Mouse (Mus musculus): ENCODE results near the gene Ormdl3. TPM values are rescaled to one million over a fixed set of nuclear protein-coding genes. Genes with fewer than 3 reads are reported as not detected.

Gene Ormdl3
- polyA plus RNA-seq, 1 experiment from 2014 or later: 120 TPM

GRCm38 (mm10) chr11:98568326-98568725, 18.8 kb downstream of the Ormdl3 start:
- Histone ChIP-seq H3K27ac (no peak overlapping the region), H3K4me1 (no peaks in the 10 kb centered on the region), H3K27me3 (replicated peaks) (no peaks in the 10 kb centered on the region), H3K4me3 (no peak overlapping the region), H3K9ac (no peak overlapping the region), H3K9me3 (no peaks in the 10 kb centered on the region), H3K36me3 (replicated peaks) (no peaks in the 10 kb centered on the region), H3K4me2 (no peak overlapping the region)
- ATAC-seq (replicated peaks): no peak
- 92% methylated on average over 8 of the region's 8 CpGs for WGBS

DNA sequence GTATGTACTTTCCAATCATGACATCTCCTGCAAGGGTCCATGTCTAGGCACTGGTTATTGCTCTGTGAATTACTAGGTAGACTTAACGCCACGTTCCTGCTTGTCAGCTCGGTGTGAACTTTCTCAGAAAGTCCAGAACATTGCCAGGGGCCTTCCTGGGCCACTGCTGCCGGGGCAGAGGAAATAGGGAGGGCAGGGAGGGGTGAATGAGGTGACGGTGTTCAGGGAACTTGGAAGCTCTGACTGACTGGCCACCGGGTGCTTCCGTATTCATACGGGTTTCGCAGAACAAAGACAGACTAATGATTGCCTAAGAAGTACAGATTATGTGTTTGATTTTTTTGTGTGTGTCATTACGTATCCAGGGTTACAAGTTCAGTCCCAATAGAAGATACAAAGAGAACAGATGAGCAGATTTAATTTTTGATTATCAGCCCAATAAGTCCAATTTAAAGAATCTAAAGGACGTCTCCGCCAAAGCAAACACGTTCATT, 23.2 kb downstream of the Ormdl3 start:
- WGBS: 72% methylated on average over 13 of the region's 13 CpGs
- Histone ChIP-seq H3K4me1 (no peaks in the 10 kb centered on the region; the same call in 1 of the 2 replicates), H3K27me3 (replicated peaks) (no peaks in the 10 kb centered on the region), H3K9ac (no peak overlapping the region), H3K36me3 (replicated peaks) (no peaks in the 10 kb centered on the region), H3K4me3 (no peak overlapping the region), H3K9me3 (no peaks in the 10 kb centered on the region), H3K27ac (no peak overlapping the region), H3K4me2 (no peak overlapping the region)
- ATAC-seq (replicated peaks): no peak

GRCm38 (mm10) chr11:98563025-98563424, 24.1 kb downstream of the Ormdl3 start:
- no peak overlapping the region for H3K4me3 ChIP-seq
- no peaks in the 10 kb centered on the region for H3K36me3 ChIP-seq (replicated peaks)
- no peaks in the 10 kb centered on the region; the same call in 1 of the 2 replicates for H3K4me1 ChIP-seq
- 91% methylated on average over 3 of the region's 3 CpGs for WGBS
- no peaks in the 10 kb centered on the region for H3K27me3 ChIP-seq (replicated peaks)
- ATAC-seq (replicated peaks): no peak
- H3K4me2 ChIP-seq: no peak overlapping the region
- H3K27ac ChIP-seq: no peak overlapping the region
- no peaks in the 10 kb centered on the region for H3K9me3 ChIP-seq
- H3K9ac ChIP-seq: no peak overlapping the region

DNA sequence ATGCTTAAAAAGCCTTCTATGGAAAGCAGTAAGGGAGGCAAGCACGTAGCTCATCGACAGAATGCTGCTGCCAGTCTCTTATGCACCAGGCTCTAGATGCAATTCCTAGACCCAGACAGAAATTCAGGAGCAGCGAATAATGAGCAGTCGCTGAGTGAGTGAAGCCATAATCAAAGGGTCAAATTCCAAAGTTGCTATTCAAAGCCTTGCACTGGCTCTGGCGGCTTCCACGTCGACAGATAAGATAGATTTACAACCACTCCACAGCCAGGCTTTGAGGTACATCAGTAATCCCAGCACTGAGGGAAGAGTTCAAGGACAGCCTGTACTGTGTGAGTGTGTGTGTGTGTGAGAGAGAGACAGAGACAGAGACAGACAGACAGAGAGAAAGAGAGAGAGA, 26.2 kb downstream of the Ormdl3 start:
- Histone ChIP-seq H3K4me2 (no peak overlapping the region), H3K9me3 (no peaks in the 10 kb centered on the region), H3K27me3 (replicated peaks) (no peaks in the 10 kb centered on the region), H3K9ac (no peak overlapping the region), H3K36me3 (replicated peaks) (no peaks in the 10 kb centered on the region), H3K4me3 (no peak overlapping the region), H3K27ac (no peak overlapping the region), H3K4me1 (no peaks in the 10 kb centered on the region; the same call in 1 of the 2 replicates)
- no peak for ATAC-seq (replicated peaks)
- WGBS: 36% methylated on average over 7 of the region's 7 CpGs

DNA sequence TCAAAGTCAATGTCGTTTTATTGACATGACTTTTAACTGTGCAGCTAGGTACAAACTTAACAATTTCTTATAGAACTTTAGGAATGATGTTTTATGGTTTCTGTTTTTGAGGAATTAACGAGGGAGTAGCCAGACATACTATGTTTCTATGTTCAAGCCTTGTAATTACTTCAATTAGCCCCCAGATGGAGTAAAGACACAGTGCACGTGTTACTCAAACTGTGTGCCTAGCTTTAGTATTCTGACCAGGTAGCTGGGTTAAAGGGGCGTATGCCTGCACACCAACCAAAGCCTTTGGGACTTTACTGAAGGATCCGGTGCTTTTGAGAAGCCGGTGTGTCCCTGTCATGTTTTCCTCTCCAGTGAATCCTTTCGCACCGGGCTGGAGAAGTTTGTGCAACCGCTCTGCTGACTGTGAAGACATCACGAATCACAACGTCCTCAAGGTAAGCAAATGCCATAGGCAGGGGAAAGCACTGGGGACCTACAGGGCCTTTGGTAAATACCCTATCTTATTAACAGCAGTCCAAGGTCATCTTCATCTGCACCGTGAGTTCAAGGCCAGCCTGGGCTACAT, 32.0 kb downstream of the Ormdl3 start:
- no peaks in the 10 kb centered on the region for H3K36me3 ChIP-seq (replicated peaks)
- no peaks in the 10 kb centered on the region; the same call in 1 of the 2 replicates for H3K9me3 ChIP-seq
- H3K27ac ChIP-seq: no peak overlapping the region
- H3K4me2 ChIP-seq: no peak overlapping the region
- H3K4me1 ChIP-seq: peaks cover 11% of the 10 kb centered on the region
- H3K4me3 ChIP-seq: no peak overlapping the region
- no peak overlapping the region for H3K9ac ChIP-seq
- ATAC-seq (replicated peaks): no peak
- peaks cover 4% of the 10 kb centered on the region for H3K27me3 ChIP-seq (replicated peaks)
- WGBS: 62% methylated on average over 12 of the region's 12 CpGs

DNA sequence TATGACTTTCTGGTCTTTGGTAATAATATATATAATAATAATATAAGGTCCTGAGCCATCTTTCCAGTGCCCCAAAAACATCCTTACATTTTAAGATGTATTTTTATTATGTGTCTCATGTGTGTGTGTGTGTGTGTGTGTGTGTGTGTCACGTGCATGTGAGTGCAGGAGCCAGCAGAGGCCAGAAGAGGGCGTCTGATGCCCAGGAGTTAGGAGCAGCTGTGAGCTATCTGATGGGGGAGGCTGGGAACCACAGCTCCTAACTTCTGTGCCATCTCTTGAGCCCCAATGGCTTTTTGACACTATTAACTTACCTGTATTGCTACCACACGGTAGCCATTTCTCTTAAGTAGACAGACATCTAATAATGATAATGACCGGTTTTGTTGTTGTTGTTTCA, 33.2 kb downstream of the Ormdl3 start:
- Histone ChIP-seq H3K36me3 (replicated peaks) (no peaks in the 10 kb centered on the region), H3K4me3 (no peak overlapping the region), H3K4me2 (no peak overlapping the region), H3K9me3 (no peaks in the 10 kb centered on the region; the same call in 1 of the 2 replicates), H3K27me3 (replicated peaks) (peaks cover 16% of the 10 kb centered on the region), H3K4me1 (peaks cover 11% of the 10 kb centered on the region), H3K27ac (no peak overlapping the region), H3K9ac (no peak overlapping the region)
- ATAC-seq (replicated peaks): no peak
- 93% methylated on average over 4 of the region's 4 CpGs for WGBS

DNA sequence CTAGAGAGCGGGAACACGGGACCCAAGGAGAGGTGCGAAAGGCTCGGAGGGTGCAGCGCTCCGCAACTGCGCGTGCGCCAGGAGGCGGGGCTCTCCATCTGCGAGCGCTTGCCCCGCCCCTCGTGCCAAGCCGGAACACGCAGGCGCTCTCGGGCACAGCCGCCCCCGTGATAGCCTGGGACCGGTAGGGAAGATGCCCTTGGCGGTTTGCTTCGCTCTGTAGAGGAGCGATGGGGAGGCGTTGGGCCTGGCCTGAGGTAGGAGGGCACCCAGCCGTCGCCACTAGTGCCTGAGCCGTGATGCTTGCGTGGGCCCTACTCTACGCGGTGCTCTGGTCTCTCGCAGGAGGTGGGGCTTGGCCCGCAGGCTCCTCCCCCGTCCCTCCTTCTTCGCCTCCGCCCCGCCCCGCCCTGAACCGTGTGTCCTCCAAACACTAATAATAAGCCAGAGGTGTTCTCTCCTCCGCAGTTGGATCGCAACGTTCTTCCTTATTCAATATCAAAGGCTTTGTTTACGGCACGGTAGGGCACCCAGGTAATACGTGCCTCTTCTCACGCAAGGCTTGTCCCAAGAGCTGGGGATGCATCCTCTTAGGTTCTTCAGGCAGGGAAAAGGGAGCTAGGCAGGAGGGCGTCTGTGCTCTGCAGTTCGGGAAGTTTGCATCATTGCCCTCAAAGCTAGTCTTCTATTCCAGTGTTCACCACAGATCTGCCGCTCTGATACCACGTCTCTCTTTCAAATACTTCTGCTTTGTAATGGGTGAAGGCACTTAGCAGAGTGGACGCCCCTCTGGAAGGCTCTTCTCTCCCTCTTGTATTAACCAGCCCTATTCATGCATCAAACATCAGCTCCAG, 36.0 kb downstream of the Ormdl3 start, which contains the start of gene Zpbp2:
Gene Zpbp2 (plus strand): TSS at position 123 of the 854 bp plus-strand sequence.
- peak within 1 kb of the TSS; percentile 89 for H3K27ac ChIP-seq
- peaks cover 11% of the 10 kb centered on the region for H3K4me1 ChIP-seq
- no peaks in the 10 kb centered on the region for H3K36me3 ChIP-seq (replicated peaks)
- peak within 1 kb of the TSS; percentile 55 for H3K4me3 ChIP-seq
- H3K4me2 ChIP-seq: peak within 1 kb of the TSS; percentile 77
- under 1% methylated on average over 51 of the region's 51 CpGs for WGBS
- peak; percentile 97 for ATAC-seq (replicated peaks)
- H3K9me3 ChIP-seq: no peaks in the 10 kb centered on the region; the same call in 1 of the 2 replicates
- H3K9ac ChIP-seq: peak within 1 kb of the TSS; percentile 65
- H3K27me3 ChIP-seq (replicated peaks): peaks cover 42% of the 10 kb centered on the region

GRCm38 (mm10) chr11:98550311-98550974, 36.7 kb downstream of the Ormdl3 start:
- no peaks in the 10 kb centered on the region; the same call in 1 of the 2 replicates for H3K9me3 ChIP-seq
- peak overlapping the region; percentile 89; the same call in 1 of the 2 replicates for H3K27ac ChIP-seq
- no peaks in the 10 kb centered on the region for H3K36me3 ChIP-seq (replicated peaks)
- peak; percentile 10; the same call in 1 of the 2 replicates for ATAC-seq (replicated peaks)
- H3K4me3 ChIP-seq: peak overlapping the region; percentile 55
- WGBS: 21% methylated on average over 20 of the region's 20 CpGs
- H3K4me1 ChIP-seq: peaks cover 16% of the 10 kb centered on the region
- peak overlapping the region; percentile 65 for H3K9ac ChIP-seq
- H3K4me2 ChIP-seq: peak overlapping the region; percentile 77
- H3K27me3 ChIP-seq (replicated peaks): peaks cover 50% of the 10 kb centered on the region

DNA sequence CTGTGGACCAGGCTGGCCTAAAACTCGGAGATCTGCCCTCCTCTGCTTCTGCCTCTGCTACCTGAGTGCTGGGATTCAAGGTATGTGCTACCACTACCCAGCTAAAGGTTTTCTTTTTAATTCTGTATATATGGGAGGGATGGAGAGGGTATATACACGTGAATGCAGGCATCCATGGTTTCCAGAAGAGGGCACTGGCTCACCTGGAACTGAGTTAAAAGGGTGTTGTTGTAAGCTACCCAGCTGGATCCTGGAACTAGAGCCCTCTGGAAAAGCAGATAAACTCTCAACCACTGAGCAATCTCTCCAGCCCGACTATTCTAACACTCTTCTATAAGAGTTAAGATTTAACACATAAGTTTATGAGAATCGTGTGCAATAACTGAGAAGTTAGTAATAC, 37.8 kb downstream of the Ormdl3 start:
- 70% methylated on average over 4 of the region's 4 CpGs for WGBS
- Histone ChIP-seq H3K4me3 (no peak overlapping the region), H3K27me3 (replicated peaks) (peaks cover 59% of the 10 kb centered on the region)

GRCm38 (mm10) chr11:98547308-98547693, 39.9 kb downstream of the Ormdl3 start:
- Histone ChIP-seq H3K9ac (no peak overlapping the region), H3K4me1 (peaks cover 19% of the 10 kb centered on the region), H3K4me2 (no peak overlapping the region), H3K27ac (no peak overlapping the region), H3K4me3 (no peak overlapping the region), H3K9me3 (no peaks in the 10 kb centered on the region), H3K27me3 (replicated peaks) (peaks cover 68% of the 10 kb centered on the region), H3K36me3 (replicated peaks) (no peaks in the 10 kb centered on the region)
- ATAC-seq (replicated peaks): no peak
- 63% methylated on average over 3 of the region's 3 CpGs for WGBS

More for the DNA sequence above, 37.8 kb downstream of the Ormdl3 start:
- Histone ChIP-seq H3K4me2 (no peak overlapping the region), H3K27ac (no peak overlapping the region), H3K36me3 (replicated peaks) (no peaks in the 10 kb centered on the region), H3K9ac (no peak overlapping the region), H3K4me1 (peaks cover 19% of the 10 kb centered on the region), H3K9me3 (no peaks in the 10 kb centered on the region; the same call in 1 of the 2 replicates)
- no peak for ATAC-seq (replicated peaks)

DNA sequence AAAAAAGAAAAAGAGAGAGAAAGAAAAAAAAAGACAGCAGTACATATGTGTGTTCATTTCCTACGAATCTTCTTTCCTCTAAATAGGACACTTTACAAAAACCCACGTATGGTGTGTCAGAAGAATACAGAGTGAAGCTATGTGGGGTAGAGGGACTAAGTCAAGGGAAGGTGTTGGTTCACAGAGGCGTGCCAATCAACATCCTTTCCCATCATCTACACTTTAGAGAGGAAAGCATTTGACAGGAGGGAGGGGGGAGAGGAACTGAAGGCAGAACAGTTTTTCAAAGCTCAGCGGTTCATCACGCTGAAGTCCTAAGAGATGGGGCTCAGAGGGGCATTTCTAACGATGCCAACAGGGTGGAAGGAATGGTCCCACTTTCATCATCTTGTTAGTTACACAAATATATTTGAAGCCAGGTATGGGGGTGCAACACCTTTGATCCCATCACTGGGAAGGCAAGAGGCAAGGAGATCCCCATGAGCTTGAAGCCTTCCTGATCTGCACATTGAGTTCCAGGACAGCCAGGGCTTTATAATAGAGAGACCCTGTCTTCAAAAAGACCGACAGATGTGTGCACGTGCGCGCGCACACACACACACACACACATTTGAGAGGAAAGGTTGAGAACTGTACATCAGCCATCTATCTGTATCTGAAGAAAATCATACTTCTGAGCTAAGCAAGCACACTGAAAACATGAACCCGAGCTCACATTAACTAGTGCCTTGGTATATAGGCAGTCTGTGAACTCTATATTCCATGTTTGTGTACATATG, 40.5 kb downstream of the Ormdl3 start:
- no peak overlapping the region for H3K4me3 ChIP-seq
- no peak overlapping the region for H3K9ac ChIP-seq
- no peak overlapping the region for H3K27ac ChIP-seq
- H3K4me1 ChIP-seq: peaks cover 17% of the 10 kb centered on the region
- no peak overlapping the region for H3K4me2 ChIP-seq
- H3K36me3 ChIP-seq (replicated peaks): no peaks in the 10 kb centered on the region
- WGBS: 43% methylated on average over 12 of the region's 12 CpGs
- H3K9me3 ChIP-seq: no peaks in the 10 kb centered on the region
- peaks cover 73% of the 10 kb centered on the region for H3K27me3 ChIP-seq (replicated peaks)
- no peak for ATAC-seq (replicated peaks)

Measured in midbrain, embryonic 15.5 days (tissue).